Comparison of ENCODE assay signal across 9 mouse cellular contexts in genomic region chr1:85933226-85933625, GRCm38 (mm10). TPM values are rescaled to one million over a fixed set of nuclear protein-coding genes. Genes with fewer than 3 reads are reported as not detected.
DNase-seq lines count a peak whose midpoint lies in the region; ATAC-seq and TF ChIP-seq lines count a peak whose summit lies in the region.
"Had no signal": no experiment of that assay in that cellular context is flagged by ENCODE, and none has a peak within 500 bp of the region (broad histone marks: within the 10 kb centered on the region; RNA-seq: fewer than 3 reads in every experiment).

No protein-coding gene starts in this region.

- in situ Hi-C loops in Patski (cut with MboI; ENCODE audit: low pct_unique_long_range_greater_than_20kb): loop anchor here (5.0 to 10.0 kb wide), 2 partner anchors 74 to 78 kb away; no protein-coding TSS in a partner anchor

- DNase-seq in heart, adult 9 months (ENCODE audit: low spot score in 2 of 2): no peak
- peak; percentile 10 for DNase-seq in Patski (ENCODE audit: low read depth, low spot score)
- peak; percentile 46 for DNase-seq in induced T-regulatory cell, adult 2 months (ENCODE audit: low read depth)
- no peak for DNase-seq in testis, postnatal 10 days (ENCODE audit: low spot score)
- DNase-seq in adrenal gland, adult 2 months: no peak
- no peak for DNase-seq in ovary, postnatal 14 days (ENCODE audit: low spot score)
- DNase-seq: thymus, adult 2 months had no signal

- POLR2A ChIA-PET in Patski (lab: Charles Lee): no interaction called here

- CTCF ChIA-PET in Patski (lab: Charles Lee): interaction anchor here (0.8 to 1.1 kb wide), 2 partner anchors 74 to 80 kb away, joined by 3 to 5 read pairs; no protein-coding TSS in a partner anchor

- no peak for TF ChIP-seq CTCF in Patski (IDR thresholded peaks at IDR 0.05)

- no peaks in the 10 kb centered on the region for H3K36me3 ChIP-seq in heart, embryonic 12.5 days
- H3K36me3 ChIP-seq in midbrain, embryonic 15.5 days (replicated peaks): no peaks in the 10 kb centered on the region

- H3K9ac ChIP-seq in heart, embryonic 12.5 days: no peak overlapping the region
- H3K9ac ChIP-seq in midbrain, embryonic 15.5 days: no peak overlapping the region

- no peaks in the 10 kb centered on the region for H3K9me3 ChIP-seq in heart, embryonic 12.5 days (replicated peaks)
- no peaks in the 10 kb centered on the region for H3K9me3 ChIP-seq in midbrain, embryonic 15.5 days

- WGBS in heart, embryonic 12.5 days: 35% methylated on average over 7 of the region's 7 CpGs
- WGBS in midbrain, embryonic 15.5 days: 20% methylated on average over 7 of the region's 7 CpGs

- no peak overlapping the region for H3K4me3 ChIP-seq in heart, embryonic 12.5 days
- no peak overlapping the region for H3K4me3 ChIP-seq in midbrain, embryonic 15.5 days

- no peak for ATAC-seq in heart, embryonic 12.5 days (ENCODE audit: insufficient number of reproducible peaks, low FRiP score)
- ATAC-seq in Patski: peak; percentile 56
- 0 out of 2 replicates have a peak, but pooled peaks have one; percentile 2 for ATAC-seq in midbrain, embryonic 15.5 days (replicated peaks)

- H3K4me2 ChIP-seq in heart, embryonic 12.5 days: peak overlapping the region; percentile 48
- H3K4me2 ChIP-seq in midbrain, embryonic 15.5 days: peak overlapping the region; percentile 28; the same call in 1 of the 2 replicates

- H3K4me1 ChIP-seq in heart, embryonic 12.5 days (replicated peaks): peaks cover 25% of the 10 kb centered on the region
- H3K4me1 ChIP-seq in midbrain, embryonic 15.5 days: peaks cover 42% of the 10 kb centered on the region

- peak overlapping the region; percentile 12; the same call in 1 of the 2 replicates for H3K27ac ChIP-seq in heart, embryonic 12.5 days (ENCODE audit: poor library complexity, severe bottlenecking)
- peak overlapping the region; percentile 55 for H3K27ac ChIP-seq in midbrain, embryonic 15.5 days

- H3K27me3 ChIP-seq in heart, embryonic 12.5 days (replicated peaks): no peaks in the 10 kb centered on the region
- no peaks in the 10 kb centered on the region for H3K27me3 ChIP-seq in Patski
- H3K27me3 ChIP-seq in midbrain, embryonic 15.5 days (replicated peaks): no peaks in the 10 kb centered on the region

RNA-seq across cellular contexts. Expression of gene 4933407L21Rik, which starts 4.9 kb away (rescaled TPM):
- polyA plus RNA-seq in heart, embryonic 12.5 days (2016; fragmentation: Nextera tagmentation; extraction: Ambion mirVana): 0.08 TPM in 1 of 2 replicates, not detected in the other
- polyA plus RNA-seq in Patski (2021): 0.09 TPM
- 8.9 and 11.0 TPM in 2 replicates for polyA plus RNA-seq in midbrain, embryonic 15.5 days (2015; fragmentation: Nextera tagmentation; extraction: Ambion mirVana)
- under 1 TPM in 1 of 2 experiments, not detected in 1; 0.24 TPM for total RNA-seq in adrenal gland, adult 2 months (2021)
- polyA plus RNA-seq in adrenal gland, adult 2 months (2012; rRNA removed): 0.10 TPM in 1 of 2 replicates, not detected in the other

RNA-seq across cellular contexts. Expression of gene Gpr55, which starts 27.6 kb away (rescaled TPM):
- 0.08 and 0.09 TPM in 2 replicates for polyA plus RNA-seq in heart, embryonic 12.5 days (2016; fragmentation: Nextera tagmentation; extraction: Ambion mirVana)
- not detected for polyA plus RNA-seq in Patski (2021)
- polyA plus RNA-seq in midbrain, embryonic 15.5 days (2015; fragmentation: Nextera tagmentation; extraction: Ambion mirVana): 0.15 and 0.17 TPM in 2 replicates
- total RNA-seq in adrenal gland, adult 2 months (2021): 1 to 10 TPM; 4.3 to 4.4 TPM
- polyA plus RNA-seq in adrenal gland, adult 2 months (2012; rRNA removed): 0.98 and 1.2 TPM in 2 replicates

RNA-seq across cellular contexts. Expression of gene Itm2c, which starts 39.1 kb away (rescaled TPM):
- polyA plus RNA-seq in heart, embryonic 12.5 days (2016; fragmentation: Nextera tagmentation; extraction: Ambion mirVana): 261 TPM in 2 replicates
- 229 TPM for polyA plus RNA-seq in Patski (2021)
- polyA plus RNA-seq in midbrain, embryonic 15.5 days (2015; fragmentation: Nextera tagmentation; extraction: Ambion mirVana): 233 and 248 TPM in 2 replicates
- total RNA-seq in adrenal gland, adult 2 months (2021): 100 to 1,000 TPM; 549 to 588 TPM
- polyA plus RNA-seq in adrenal gland, adult 2 months (2012; rRNA removed): 777 and 999 TPM in 2 replicates

Comparison
In these comparisons a context has a peak if more than half of its experiments do, and no peak if none do; other contexts are left out.
1. DNase-seq: peak in Patski (single experiment) and induced T-regulatory cell, adult 2 months (single experiment); none in heart, adult 9 months (0 of 2), testis, postnatal 10 days (single experiment), adrenal gland, adult 2 months (single experiment) and ovary, postnatal 14 days (single experiment).